ENCODE assay signal across 17 mouse cellular contexts in the genomic region with DNA sequence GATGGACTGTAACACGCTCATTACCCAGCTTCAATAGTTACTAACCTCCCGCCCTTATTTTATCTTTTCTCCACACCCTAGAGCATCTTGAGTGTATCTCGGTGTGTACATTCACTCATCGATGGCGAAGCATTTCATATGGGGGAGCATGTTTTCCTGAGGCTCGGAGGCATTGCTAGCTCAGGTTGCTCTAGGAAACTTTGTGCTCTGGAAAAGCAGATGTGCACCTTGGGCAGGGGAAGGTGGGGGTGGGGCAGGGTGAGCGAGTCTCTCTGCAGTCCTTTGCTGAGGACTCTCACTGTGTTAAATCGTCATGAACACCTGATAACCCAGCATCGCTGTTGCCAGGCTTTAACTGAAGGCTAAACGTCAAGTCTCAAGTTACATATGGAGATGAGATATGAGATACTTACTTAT. TPM values are rescaled to one million over a fixed set of nuclear protein-coding genes. Genes with fewer than 3 reads are reported as not detected.
DNase-seq lines count a peak whose midpoint lies in the region; ATAC-seq lines count a peak whose summit lies in the region.
"Had no signal": no experiment of that assay in that cellular context is flagged by ENCODE, and none has a peak within 500 bp of the region (broad histone marks: within the 10 kb centered on the region; RNA-seq: fewer than 3 reads in every experiment).

No protein-coding gene starts in this region.

- DNase-seq in heart, postnatal 4 days = no peak
- peak; percentile 67 for DNase-seq in c-Kit-positive CD71-positive TER-119-negative erythroid progenitor cells, embryonic 14.5 days (ENCODE audit: low read depth)
- no peak for DNase-seq in liver, embryonic 11.5 days (ENCODE audit: low spot score)
- no peak for DNase-seq in adrenal gland, postnatal 4 days (ENCODE audit: low spot score in 2 of 2)
- no peak for DNase-seq in right cerebral cortex, postnatal 36 days (ENCODE audit: low spot score in 2 of 2)
- DNase-seq: cerebellum, adult 18-20 months; kidney, adult 18-20 months; kidney, postnatal 14 days; layer of hippocampus, adult 9-11 months; right cerebral cortex, adult 18-20 months; thymus, adult 2 months had no signal

- peaks cover 12% of the 10 kb centered on the region for H3K4me1 ChIP-seq in heart, embryonic 15.5 days (replicated peaks)
- H3K4me1 ChIP-seq in liver, embryonic 11.5 days (replicated peaks; ENCODE audit: control insufficient read depth, insufficient read depth, low read length) = peaks cover 18% of the 10 kb centered on the region

- WGBS in heart, embryonic 15.5 days = 49% methylated on average over 10 of the region's 10 CpGs
- 42% methylated on average over 10 of the region's 10 CpGs for WGBS in liver, embryonic 11.5 days

- H3K4me3 ChIP-seq in heart, embryonic 15.5 days = no peak overlapping the region
- no peak overlapping the region for H3K4me3 ChIP-seq in liver, embryonic 11.5 days (ENCODE audit: low read depth, low read length)
- H3K4me3 ChIP-seq: embryonic facial prominence, embryonic 13.5 days; forebrain, embryonic 13.5 days; hindbrain, embryonic 15.5 days; megakaryocyte, embryonic 14.5 days had no signal

- H3K9me3 ChIP-seq in heart, embryonic 15.5 days (replicated peaks) = no peaks in the 10 kb centered on the region
- H3K9me3 ChIP-seq in liver, embryonic 11.5 days (ENCODE audit: control insufficient read depth, low read length) = no peaks in the 10 kb centered on the region
- H3K9me3 ChIP-seq: embryonic facial prominence, embryonic 13.5 days; forebrain, embryonic 13.5 days; hindbrain, embryonic 15.5 days; megakaryocyte, embryonic 14.5 days had no signal

- no peaks in the 10 kb centered on the region for H3K27me3 ChIP-seq in heart, embryonic 15.5 days
- no peaks in the 10 kb centered on the region for H3K27me3 ChIP-seq in liver, embryonic 11.5 days (replicated peaks; ENCODE audit: control insufficient read depth, insufficient read depth, low read length)
- H3K27me3 ChIP-seq: embryonic facial prominence, embryonic 13.5 days; forebrain, embryonic 13.5 days; hindbrain, embryonic 15.5 days had no signal

- H3K4me2 ChIP-seq in heart, embryonic 15.5 days = no peak overlapping the region
- peak overlapping the region; percentile 30 for H3K4me2 ChIP-seq in liver, embryonic 11.5 days
- H3K4me2 ChIP-seq: embryonic facial prominence, embryonic 13.5 days; forebrain, embryonic 13.5 days; hindbrain, embryonic 15.5 days had no signal

- no peak overlapping the region for H3K9ac ChIP-seq in heart, embryonic 15.5 days
- no peak overlapping the region; the same call in 1 of the 2 replicates for H3K9ac ChIP-seq in liver, embryonic 11.5 days (ENCODE audit: low read depth, low read length)
- H3K9ac ChIP-seq: embryonic facial prominence, embryonic 13.5 days; forebrain, embryonic 13.5 days; hindbrain, embryonic 15.5 days had no signal

- 0 out of 2 replicates have a peak, but pooled peaks cover 4% of the 10 kb centered on the region for H3K36me3 ChIP-seq in heart, embryonic 15.5 days
- peaks cover 4% of the 10 kb centered on the region for H3K36me3 ChIP-seq in liver, embryonic 11.5 days (ENCODE audit: control insufficient read depth, insufficient read depth, low read length)

- H3K27ac ChIP-seq in heart, embryonic 15.5 days = no peak overlapping the region
- peak overlapping the region; percentile 72 for H3K27ac ChIP-seq in liver, embryonic 11.5 days (ENCODE audit: low read depth, low read length)
- H3K27ac ChIP-seq: embryonic facial prominence, embryonic 13.5 days; forebrain, embryonic 13.5 days; hindbrain, embryonic 15.5 days had no signal

- 0 out of 2 replicates have a peak, but pooled peaks have one; percentile 31 for ATAC-seq in heart, embryonic 15.5 days (replicated peaks; ENCODE audit: insufficient number of reproducible peaks, insufficient read depth, low FRiP score, low read depth)
- ATAC-seq in liver, embryonic 11.5 days (replicated peaks; ENCODE audit: low FRiP score) = peak; percentile 86
- peak; percentile 69 for ATAC-seq in megakaryocyte-erythroid progenitor cell, adult 5-6 weeks (replicated peaks; ENCODE audit: low FRiP score, low TSS enrichment, poor library complexity, severe bottlenecking)
- ATAC-seq: forebrain, embryonic 13.5 days had no signal

RNA-seq across cellular contexts. Expression of a gene that starts 48.9 kb away (rescaled TPM):
- 26.0 and 29.0 TPM in 2 replicates for polyA plus RNA-seq in heart, embryonic 15.5 days (2015; fragmentation: Nextera tagmentation; extraction: Ambion mirVana)
- 10 to 100 TPM; 17.5 to 19.9 TPM for total RNA-seq in heart, postnatal 4 days (2021)
- polyA plus RNA-seq in liver, embryonic 11.5 days (2014; fragmentation: Nextera tagmentation; extraction: Ambion mirVana) = 16.0 and 18.1 TPM in 2 replicates
- total RNA-seq in megakaryocyte-erythroid progenitor cell, adult 5-6 weeks (2014; fragmentation: Nextera tagmentation) = 16.7 and 19.5 TPM in 2 replicates
- 21.3 and 38.1 TPM in 2 replicates for total RNA-seq in megakaryocyte-erythroid progenitor cell, adult 5-6 weeks (2017)
- 10 to 100 TPM; 25.9 to 27.1 TPM for total RNA-seq in adrenal gland, postnatal 4 days (2021)

Comparison
In these comparisons a context has a peak if more than half of its experiments do, and no peak if none do; other contexts are left out.
1. ATAC-seq: peak in every context shown above with its lines; median percentile 86 in liver, embryonic 11.5 days; 69 in megakaryocyte-erythroid progenitor cell, adult 5-6 weeks; 31 in heart, embryonic 15.5 days.